Mouse (Mus musculus) cerebellum, postnatal 25 days (tissue): ENCODE measurements at regions not wholly inside any gene's neighbourhood (a gene's known extent, or its start where the extent isn't known, plus 50 kb on each side); places are given as distances from the start of the nearest gene placed in this dataset.
"Not testable (repeated sequence)": the region's sequence is repeated elsewhere in the genome, so short reads cannot be mapped to it uniquely, and the experiment has no call there.

Experiments
- DNase-seq, 2 experiments: peaks; one replicate each; pipeline ENCODE4 v3.0.0; 2021; ENCODE audit warnings: mixed read lengths in 2 of 2

- DNase-seq = no peak
Measured at GRCm38 (mm10) chr6:82143496-82143895, 102.7 kb downstream of the Eva1a start.

DNA sequence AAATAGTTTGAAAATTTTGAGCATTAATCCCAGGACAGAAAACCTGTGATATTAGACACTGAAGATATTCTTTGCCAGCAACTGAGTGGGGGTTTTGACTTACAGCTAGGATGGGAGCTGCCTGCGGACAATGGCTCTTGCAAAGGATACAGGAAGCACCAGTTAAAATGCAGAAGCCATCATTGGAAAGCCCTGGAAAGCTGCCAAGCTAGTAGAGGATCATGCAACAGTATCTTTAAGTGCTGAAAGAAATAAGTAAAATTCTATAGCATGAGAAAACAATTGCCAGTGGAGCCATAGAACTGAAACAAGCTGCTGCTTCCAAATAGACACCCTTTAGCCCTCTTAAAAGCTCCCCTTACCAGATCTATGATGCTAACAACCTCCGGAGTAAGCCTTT, 109.2 kb downstream of the Eva1a start:
- no peak for DNase-seq

DNA sequence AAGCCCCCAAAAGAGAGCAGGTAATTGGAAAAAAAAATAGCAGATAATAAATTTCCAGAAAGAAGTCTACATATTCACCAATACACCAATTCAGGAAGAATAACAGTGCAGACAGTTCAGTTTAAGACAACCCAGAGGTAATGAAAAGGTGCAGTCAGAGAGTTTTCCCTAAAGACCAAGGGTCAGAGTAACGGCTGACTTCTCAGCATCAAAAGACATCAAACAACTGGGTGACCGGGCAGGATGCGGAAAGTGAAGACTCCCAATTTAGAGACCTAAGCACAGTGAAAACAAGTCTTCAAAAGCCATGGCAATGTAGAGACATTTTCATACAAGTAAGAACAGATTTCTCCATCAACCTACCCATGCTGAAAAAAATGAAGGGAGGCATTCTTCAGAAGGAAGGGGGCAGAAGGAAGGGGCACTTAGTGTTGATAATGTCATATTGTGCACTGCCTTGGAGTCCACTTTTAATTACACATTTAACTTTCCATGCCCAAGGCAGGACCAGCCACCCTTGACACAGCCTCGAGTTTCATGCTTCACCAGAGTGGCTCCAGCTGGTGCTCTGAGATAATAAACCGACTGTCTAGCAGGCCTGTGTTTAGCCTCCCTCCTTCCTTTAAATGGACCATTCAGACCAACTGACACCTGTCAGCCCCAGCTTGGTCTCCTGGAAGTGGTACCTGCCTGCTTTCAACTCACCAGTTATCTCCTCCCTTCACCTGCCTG, 129.7 kb downstream of the Eva1a start:
- DNase-seq = no peak

- DNase-seq = no peak
Measured at GRCm38 (mm10) chr6:82174943-82175342, 134.1 kb downstream of the Eva1a start.

- no peak for DNase-seq
Measured at GRCm38 (mm10) chr6:82200130-82200529, 159.3 kb downstream of the Eva1a start.

- no peak for DNase-seq
Measured at GRCm38 (mm10) chr6:82204821-82205566, 164.2 kb downstream of the Eva1a start.

- DNase-seq = peak; percentile 56 to 59
Measured at GRCm38 (mm10) chr6:82237834-82238233, 164.3 kb upstream of the Tacr1 start.

- DNase-seq = peak; percentile 47
Measured at GRCm38 (mm10) chr6:82240584-82241245, 161.4 kb upstream of the Tacr1 start.

- not testable (repeated sequence) for DNase-seq
Measured at GRCm38 (mm10) chr6:82247652-82248051, 154.5 kb upstream of the Tacr1 start.

DNA sequence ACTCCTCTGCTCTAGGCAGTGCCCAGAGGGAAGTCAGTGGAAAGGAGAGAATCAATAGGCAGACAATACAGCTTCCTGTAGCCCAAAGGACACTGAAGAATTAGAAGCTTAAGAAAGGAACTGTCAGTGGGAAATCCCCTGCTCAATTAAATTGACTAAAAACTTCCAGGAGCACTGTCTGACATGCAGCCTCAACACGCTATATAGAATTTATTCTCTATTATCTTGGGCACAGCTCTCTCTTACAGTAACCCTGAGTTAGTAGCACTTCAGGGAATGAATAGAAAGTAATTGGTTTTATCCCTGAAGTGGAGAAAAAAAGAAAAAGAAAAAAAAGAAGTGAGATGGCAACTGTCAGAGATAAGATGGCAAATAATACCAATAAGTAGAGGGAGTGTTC, 117.6 kb upstream of the Tacr1 start:
- no peak for DNase-seq

DNA sequence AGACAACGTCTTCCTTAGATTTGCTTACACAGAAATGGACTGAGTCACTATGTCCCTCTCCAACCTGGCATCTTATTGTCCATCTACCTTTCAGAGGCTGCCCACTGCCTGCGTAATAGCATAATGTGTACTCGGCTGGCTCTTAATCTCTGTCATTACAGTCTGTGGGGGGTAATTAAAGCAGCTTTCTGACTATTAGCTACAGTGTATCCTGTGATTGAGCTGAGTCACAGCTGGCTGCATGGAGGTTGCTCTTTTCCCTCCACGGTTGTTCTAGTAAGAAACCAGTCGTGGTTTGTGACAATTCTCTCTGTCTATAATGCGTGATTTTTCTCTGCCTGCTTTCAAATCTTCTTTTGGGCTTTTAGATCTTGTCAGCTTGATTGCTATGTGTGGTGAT, 116.9 kb upstream of the Tacr1 start:
- no peak for DNase-seq

DNA sequence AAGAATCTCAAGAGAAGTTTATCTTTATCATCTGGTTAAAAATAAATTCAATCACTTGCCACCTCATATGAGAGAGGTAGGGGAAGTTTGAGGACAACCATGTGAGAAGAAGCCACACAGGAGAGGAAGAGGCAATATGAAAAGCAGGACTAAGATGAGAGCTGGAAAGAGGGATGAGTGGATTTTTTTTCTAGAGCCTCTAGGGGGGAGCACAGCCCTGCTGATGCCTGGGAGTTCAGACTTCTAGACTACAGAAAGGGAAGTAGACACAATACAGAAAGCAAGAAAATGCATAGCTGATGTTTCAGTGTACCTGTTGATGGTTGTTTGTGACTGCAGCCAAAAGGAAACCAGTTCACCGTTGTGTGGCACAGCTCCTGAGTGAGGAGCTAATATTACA, 108.6 kb upstream of the Tacr1 start:
- DNase-seq = no peak

DNA sequence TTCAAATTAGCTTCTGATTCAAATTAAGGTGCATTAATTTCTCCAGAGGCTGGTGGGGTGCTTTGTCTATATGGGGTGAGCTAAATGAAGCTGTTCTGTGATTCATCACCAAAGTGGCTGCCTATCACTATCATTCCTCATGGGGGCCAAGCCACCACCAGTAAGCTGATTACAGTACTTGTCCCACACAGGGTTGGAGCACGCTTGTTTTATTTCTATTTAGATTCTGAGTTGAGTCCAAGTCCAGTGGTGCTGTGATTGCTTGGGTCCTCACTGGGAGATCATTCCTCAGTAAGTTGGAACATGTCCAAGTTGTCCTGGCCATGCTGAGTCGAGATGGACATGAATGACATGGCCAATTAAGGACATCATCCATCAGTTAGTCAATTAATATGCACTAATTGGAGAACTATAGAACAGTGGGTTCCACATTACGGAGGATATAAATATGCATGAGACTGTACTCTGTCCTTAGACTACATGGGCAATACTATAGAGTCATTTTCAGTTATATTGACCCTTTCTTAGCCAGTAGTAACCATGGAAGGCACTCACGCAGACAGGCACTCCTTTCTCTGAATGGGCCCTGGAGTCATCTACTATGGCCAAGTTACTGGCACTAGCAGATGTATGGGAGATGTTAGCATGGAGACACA, 105.3 kb upstream of the Tacr1 start:
- no peak for DNase-seq

DNA sequence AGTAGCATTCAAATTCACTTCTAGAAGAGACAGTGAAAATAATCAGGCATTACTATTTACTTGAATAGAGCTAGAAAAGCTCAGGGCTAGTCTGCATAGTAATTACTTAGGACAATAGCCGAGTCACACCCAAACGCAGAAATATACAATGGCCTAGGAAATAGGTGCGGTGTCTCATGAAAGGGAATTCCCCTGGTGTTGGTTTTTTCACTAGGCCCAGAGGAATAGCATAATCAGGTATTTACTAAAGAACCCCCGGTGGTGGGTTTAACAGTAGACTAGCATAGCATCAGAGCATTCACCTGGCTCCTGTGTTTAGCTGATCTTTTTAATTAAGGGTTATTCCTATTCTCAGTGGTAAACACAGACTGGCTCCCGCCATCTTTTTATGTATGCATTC, 99.9 kb upstream of the Tacr1 start:
- DNase-seq = not testable (repeated sequence)

GRCm38 (mm10) chr6:82313691-82314090, 88.4 kb upstream of the Tacr1 start:
- no peak for DNase-seq
